Mouse (Mus musculus) midbrain, embryonic 16.5 days (tissue): Measurements from ENCODE around the gene Ksr1. TPM values are rescaled to one million over a fixed set of nuclear protein-coding genes. Genes with fewer than 3 reads are reported as not detected.

Source experiments
- ATAC-seq: fragments of 200-750 bp; cut with Nextera tagmentation; 2 replicates; pipeline ENCODE4 v1.8.0; 2017; ENCODE audit warnings: moderate TSS enrichment
- H3K27ac ChIP-seq: fragments of 300-500 bp; sonication (generic); 2 replicates; pipeline ENCODE4 v1.5.1; 2014; ENCODE audit warnings: mild to moderate bottlenecking, low read length, mixed read lengths
- H3K27me3 ChIP-seq: fragments of 300-500 bp; sonication (generic); 2 replicates; pipeline ENCODE4 v1.6.1; 2014; ENCODE audit warnings: low read depth, low read length, mixed read lengths; ENCODE audit not compliant: control insufficient read depth, insufficient read depth
- H3K36me3 ChIP-seq: fragments of 300-500 bp; sonication (generic); 2 replicates; pipeline ENCODE4 v1.6.1; 2014; ENCODE audit warnings: mild to moderate bottlenecking, low read length, moderate library complexity, mixed read lengths; ENCODE audit not compliant: control insufficient read depth, insufficient read depth
- H3K4me1 ChIP-seq: fragments of 300-500 bp; sonication (generic); 2 replicates; pipeline ENCODE4 v1.6.1; 2014; ENCODE audit warnings: mild to moderate bottlenecking, low read length, mixed read lengths; ENCODE audit not compliant: control insufficient read depth, insufficient read depth
- H3K4me2 ChIP-seq: fragments of 300-500 bp; sonication (generic); 2 replicates; pipeline ENCODE4 v1.6.1; 2014; ENCODE audit warnings: mild to moderate bottlenecking, low read length, mixed read lengths
- H3K4me3 ChIP-seq: fragments of 300-500 bp; sonication (generic); 2 replicates; pipeline ENCODE4 v1.5.1; 2014; ENCODE audit warnings: low read depth, mild to moderate bottlenecking, low read length, moderate library complexity, mixed read lengths
- H3K9ac ChIP-seq: fragments of 300-500 bp; sonication (generic); 2 replicates; pipeline ENCODE4 v1.6.1; 2014; ENCODE audit warnings: low read depth, low read length, mixed read lengths
- H3K9me3 ChIP-seq: fragments of 300-500 bp; sonication (generic); replicated peaks from 2 replicates; pipeline ENCODE4 v1.6.1; 2014; ENCODE audit warnings: mild to moderate bottlenecking, low read length, mixed read lengths; ENCODE audit not compliant: control insufficient read depth, poor library complexity, severe bottlenecking
- WGBS: fragments of 180-500 bp; shearing (Covaris S2); extraction: QIAGEN DNeasy Blood & Tissue Kit; methylation state at CpG from one replicate; pipeline ENCODE4 v1.1.7; 2014; 5-methylcytosine and 5-hydroxymethylcytosine counted together
- polyA plus RNA-seq: library from polyadenylated mRNA; unstranded; fragments of >200 nt; fragmentation: Nextera tagmentation; extraction: Ambion mirVana; gene quantifications from 2 replicates; pipeline ENCODE4 v1.2.1, GENCODE M21; 2015

Ksr1 gene
- polyA plus RNA-seq, 1 experiment from 2014 or later: 4.5 TPM

GRCm38 (mm10) chr11:79107934-79108333, 38.3 kb downstream of the Ksr1 start:
- Histone ChIP-seq H3K4me1 (0 out of 2 replicates have a peak, but pooled peaks cover 2% of the 10 kb centered on the region), H3K4me2 (no peak overlapping the region), H3K9ac (no peak overlapping the region), H3K36me3 (no peaks in the 10 kb centered on the region), H3K4me3 (no peak overlapping the region), H3K27ac (no peak overlapping the region), H3K9me3 (no peaks in the 10 kb centered on the region), H3K27me3 (no peaks in the 10 kb centered on the region)
- no peak for ATAC-seq
- 89% methylated on average over 11 of the region's 11 CpGs for WGBS

- Histone ChIP-seq H3K27me3 (no peaks in the 10 kb centered on the region), H3K36me3 (no peaks in the 10 kb centered on the region), H3K9ac (no peak overlapping the region), H3K4me2 (no peak overlapping the region), H3K4me1 (0 out of 2 replicates have a peak, but pooled peaks cover 2% of the 10 kb centered on the region), H3K27ac (no peak overlapping the region), H3K9me3 (no peaks in the 10 kb centered on the region), H3K4me3 (no peak overlapping the region)
- no peak for ATAC-seq
- 81% methylated on average over 6 of the region's 6 CpGs for WGBS
Measured at GRCm38 (mm10) chr11:79104998-79105397, 41.2 kb downstream of the Ksr1 start.

DNA sequence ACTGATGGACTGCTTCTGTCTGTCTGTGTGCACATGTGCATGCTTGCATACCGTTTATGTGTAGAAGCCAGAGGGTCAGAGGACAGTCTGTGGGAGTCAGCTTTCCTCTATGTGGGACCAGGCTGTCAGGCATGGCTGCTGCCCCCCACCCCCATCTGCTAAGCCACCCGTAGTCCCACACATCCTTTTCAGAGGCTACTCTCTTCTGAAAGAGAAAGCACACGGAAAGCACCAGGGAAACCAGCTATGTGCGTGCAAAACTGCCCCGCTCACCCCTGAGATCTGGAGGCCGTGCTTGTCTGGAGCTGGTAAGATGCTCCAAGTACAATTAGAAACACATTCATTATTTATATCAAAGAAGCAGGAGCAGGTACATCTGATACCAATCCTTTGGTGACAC, 41.7 kb downstream of the Ksr1 start:
- no peaks in the 10 kb centered on the region for H3K36me3 ChIP-seq
- WGBS: 75% methylated on average over 6 of the region's 6 CpGs
- H3K27ac ChIP-seq: no peak overlapping the region

GRCm38 (mm10) chr11:79104096-79104495, 42.1 kb downstream of the Ksr1 start:
- Histone ChIP-seq H3K36me3 (no peaks in the 10 kb centered on the region), H3K9me3 (no peaks in the 10 kb centered on the region), H3K9ac (no peak overlapping the region), H3K4me2 (no peak overlapping the region), H3K27ac (no peak overlapping the region), H3K27me3 (no peaks in the 10 kb centered on the region), H3K4me3 (no peak overlapping the region), H3K4me1 (peaks cover 5% of the 10 kb centered on the region; the same call in 1 of the 2 replicates)
- ATAC-seq: no peak
- WGBS: 94% methylated on average over 11 of the region's 11 CpGs

More for the DNA sequence above, 41.7 kb downstream of the Ksr1 start:
- Histone ChIP-seq H3K4me1 (0 out of 2 replicates have a peak, but pooled peaks cover 2% of the 10 kb centered on the region), H3K9ac (no peak overlapping the region), H3K27me3 (no peaks in the 10 kb centered on the region), H3K4me2 (no peak overlapping the region), H3K9me3 (no peaks in the 10 kb centered on the region), H3K4me3 (no peak overlapping the region)
- no peak for ATAC-seq

GRCm38 (mm10) chr11:79103461-79103869, 42.7 kb downstream of the Ksr1 start:
- Histone ChIP-seq H3K9me3 (no peaks in the 10 kb centered on the region), H3K4me2 (no peak overlapping the region), H3K27me3 (no peaks in the 10 kb centered on the region), H3K4me1 (peaks cover 6% of the 10 kb centered on the region; the same call in 1 of the 2 replicates), H3K4me3 (no peak overlapping the region), H3K9ac (no peak overlapping the region), H3K36me3 (no peaks in the 10 kb centered on the region), H3K27ac (no peak overlapping the region)
- WGBS: 70% methylated on average over 5 of the region's 5 CpGs
- no peak for ATAC-seq

GRCm38 (mm10) chr11:79102280-79102679, 43.9 kb downstream of the Ksr1 start:
- peaks cover 6% of the 10 kb centered on the region; the same call in 1 of the 2 replicates for H3K4me1 ChIP-seq
- no peaks in the 10 kb centered on the region for H3K36me3 ChIP-seq
- no peak for ATAC-seq
- no peak overlapping the region for H3K9ac ChIP-seq
- no peak overlapping the region for H3K4me3 ChIP-seq
- H3K27me3 ChIP-seq: no peaks in the 10 kb centered on the region
- WGBS: 75% methylated on average over 4 of the region's 4 CpGs
- no peaks in the 10 kb centered on the region for H3K9me3 ChIP-seq
- no peak overlapping the region for H3K4me2 ChIP-seq
- H3K27ac ChIP-seq: no peak overlapping the region

DNA sequence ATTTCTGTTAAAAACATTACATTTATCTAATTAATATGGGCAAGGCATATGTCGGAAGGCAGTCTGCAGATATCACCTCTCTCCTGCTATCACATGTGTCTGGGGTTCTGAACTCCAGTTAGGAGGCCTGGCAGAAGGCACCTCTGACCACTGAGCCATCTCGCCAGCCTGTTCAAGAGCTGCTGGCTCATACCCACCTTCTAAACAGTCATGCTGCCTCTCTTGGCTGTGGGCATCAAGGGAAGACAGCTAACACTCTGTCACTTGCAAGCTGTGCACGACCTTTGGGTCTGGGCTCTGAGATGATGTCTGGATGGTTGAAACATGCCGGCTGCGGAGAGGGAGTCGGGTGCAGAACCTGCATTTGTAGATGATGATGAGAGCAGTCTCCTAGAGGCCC, 44.6 kb downstream of the Ksr1 start:
- no peak overlapping the region for H3K4me3 ChIP-seq
- no peak overlapping the region for H3K4me2 ChIP-seq
- no peaks in the 10 kb centered on the region for H3K36me3 ChIP-seq
- H3K4me1 ChIP-seq: peaks cover 6% of the 10 kb centered on the region; the same call in 1 of the 2 replicates
- no peaks in the 10 kb centered on the region for H3K9me3 ChIP-seq
- no peak overlapping the region for H3K27ac ChIP-seq
- no peaks in the 10 kb centered on the region for H3K27me3 ChIP-seq
- no peak for ATAC-seq
- 95% methylated on average over 6 of the region's 6 CpGs for WGBS
- no peak overlapping the region for H3K9ac ChIP-seq

GRCm38 (mm10) chr11:79099032-79099431, 47.2 kb downstream of the Ksr1 start:
- no peak overlapping the region for H3K9ac ChIP-seq
- no peak for ATAC-seq
- H3K4me3 ChIP-seq: no peak overlapping the region
- no peak overlapping the region for H3K27ac ChIP-seq
- no peaks in the 10 kb centered on the region for H3K27me3 ChIP-seq
- no peak overlapping the region for H3K4me2 ChIP-seq
- no peaks in the 10 kb centered on the region for H3K36me3 ChIP-seq
- no peaks in the 10 kb centered on the region for H3K9me3 ChIP-seq
- peaks cover 16% of the 10 kb centered on the region for H3K4me1 ChIP-seq
- 49% methylated on average over 8 of the region's 8 CpGs for WGBS

- H3K36me3 ChIP-seq: no peaks in the 10 kb centered on the region
- 87% methylated on average over 7 of the region's 7 CpGs for WGBS
- no peak for ATAC-seq
- no peak overlapping the region for H3K4me2 ChIP-seq
- H3K9me3 ChIP-seq: no peaks in the 10 kb centered on the region
- H3K27ac ChIP-seq: no peak overlapping the region
- peaks cover 14% of the 10 kb centered on the region for H3K4me1 ChIP-seq
- H3K4me3 ChIP-seq: no peak overlapping the region
- no peaks in the 10 kb centered on the region for H3K27me3 ChIP-seq
- no peak overlapping the region for H3K9ac ChIP-seq
Measured at GRCm38 (mm10) chr11:79097736-79098135, 48.5 kb downstream of the Ksr1 start.
